Comparison of ENCODE assay signal across 8 mouse cellular contexts in genomic region chr7:27650949-27651348, GRCm38 (mm10). TPM values are rescaled to one million over a fixed set of nuclear protein-coding genes. Genes with fewer than 3 reads are reported as not detected.
DNase-seq lines count a peak whose midpoint lies in the region; ATAC-seq and TF ChIP-seq lines count a peak whose summit lies in the region.

No protein-coding gene starts in this region.

- TF ChIP-seq EP300 in heart, postnatal 0 days (IDR thresholded peaks at IDR 0.05; ENCODE audit: low read depth), result no peak

- H3K4me3 ChIP-seq in forebrain, embryonic 10.5 days, result peak overlapping the region; percentile 40
- H3K4me3 ChIP-seq in heart, postnatal 0 days (ENCODE audit: low read depth, low read length), result no peak overlapping the region
- H3K4me3 ChIP-seq in lung, embryonic 16.5 days (ENCODE audit: low read length), result no peak overlapping the region

- 0 out of 2 replicates have a peak, but pooled peaks cover 4% of the 10 kb centered on the region for H3K9me3 ChIP-seq in forebrain, embryonic 10.5 days
- H3K9me3 ChIP-seq in heart, postnatal 0 days (replicated peaks; ENCODE audit: control insufficient read depth, low read length), result no peaks in the 10 kb centered on the region
- no peaks in the 10 kb centered on the region for H3K9me3 ChIP-seq in lung, embryonic 16.5 days (ENCODE audit: control insufficient read depth, low read length)

- peak; percentile 89 for DNase-seq in MEL-GATA-1-ER (ENCODE audit: extremely low read depth, low read depth)
- peak; percentile 93 for DNase-seq in brain, adult 2 months (ENCODE audit: low read depth, low spot score)
- peak; percentile 65 for DNase-seq in forebrain, embryonic 10.5 days (ENCODE audit: extremely low spot score, low spot score)
- peak; percentile 83 for DNase-seq in heart, postnatal 0 days (ENCODE audit: low spot score)
- peak; percentile 64 to 76 for DNase-seq in layer of hippocampus, adult 8-10 months (ENCODE audit: low spot score in 2 of 2)
- DNase-seq in right cerebral cortex, postnatal 14 days, result peak; percentile 82
- peak; percentile 28 for DNase-seq in yolk sac, embryonic 10.5 days (ENCODE audit: low spot score)

- peaks cover 18% of the 10 kb centered on the region for H3K4me1 ChIP-seq in forebrain, embryonic 10.5 days
- no peaks in the 10 kb centered on the region for H3K4me1 ChIP-seq in heart, postnatal 0 days (ENCODE audit: control insufficient read depth, insufficient read depth)
- peaks cover 6% of the 10 kb centered on the region; the same call in 1 of the 2 replicates for H3K4me1 ChIP-seq in lung, embryonic 16.5 days (replicated peaks; ENCODE audit: control insufficient read depth, insufficient read depth, low read length)

- WGBS in forebrain, embryonic 10.5 days, result 7% methylated on average over 10 of the region's 10 CpGs
- WGBS in heart, postnatal 0 days, result 3% methylated on average over 10 of the region's 10 CpGs
- 6% methylated on average over 10 of the region's 10 CpGs for WGBS in lung, embryonic 16.5 days

- peaks cover 2% of the 10 kb centered on the region for H3K36me3 ChIP-seq in forebrain, embryonic 10.5 days (replicated peaks)
- H3K36me3 ChIP-seq in heart, postnatal 0 days (replicated peaks; ENCODE audit: control insufficient read depth, insufficient read depth, low read length), result no peaks in the 10 kb centered on the region
- H3K36me3 ChIP-seq in lung, embryonic 16.5 days (ENCODE audit: control insufficient read depth, insufficient read depth, low read length), result no peaks in the 10 kb centered on the region

- ATAC-seq in heart, postnatal 0 days (ENCODE audit: insufficient read depth, low read depth), result peak; percentile 59; the same call in 1 of the 2 replicates
- ATAC-seq in lung, embryonic 16.5 days (ENCODE audit: low read depth), result peak; percentile 41; the same call in 1 of the 2 replicates

- peak overlapping the region; percentile 32; the same call in 1 of the 2 replicates for H3K27ac ChIP-seq in forebrain, embryonic 10.5 days
- H3K27ac ChIP-seq in heart, postnatal 0 days (ENCODE audit: low read depth), result no peak overlapping the region
- no peak overlapping the region for H3K27ac ChIP-seq in lung, embryonic 16.5 days (ENCODE audit: low read length)

- peak; percentile 70 for TF ChIP-seq CTCF in heart, postnatal 0 days (IDR thresholded peaks at IDR 0.05; ENCODE audit: low read depth)

- H3K27me3 ChIP-seq in forebrain, embryonic 10.5 days (ENCODE audit: poor library complexity, severe bottlenecking), result peaks cover 43% of the 10 kb centered on the region
- peaks cover 47% of the 10 kb centered on the region for H3K27me3 ChIP-seq in heart, postnatal 0 days (ENCODE audit: control insufficient read depth, insufficient read depth, low read length)
- peaks cover 36% of the 10 kb centered on the region for H3K27me3 ChIP-seq in lung, embryonic 16.5 days (ENCODE audit: control insufficient read depth, insufficient read depth, low read depth, low read length)

- no peak overlapping the region for H3K9ac ChIP-seq in heart, postnatal 0 days (replicated peaks; ENCODE audit: low read depth, low read length)
- H3K9ac ChIP-seq in lung, embryonic 16.5 days (ENCODE audit: low read length), result no peak overlapping the region

- 0 out of 2 replicates have a peak overlapping the region, but pooled peaks have one; percentile 25 for H3K4me2 ChIP-seq in heart, postnatal 0 days (ENCODE audit: low read depth, low read length)
- peak overlapping the region; percentile 29; the same call in 1 of the 2 replicates for H3K4me2 ChIP-seq in lung, embryonic 16.5 days (ENCODE audit: low read depth, low read length)

RNA-seq across cellular contexts. Expression of gene Ttc9b, which starts 2.8 kb away (rescaled TPM):
- 2.8 and 3.7 TPM in 2 replicates for polyA plus RNA-seq in forebrain, embryonic 10.5 days (2016; fragmentation: Nextera tagmentation; extraction: Ambion mirVana)
- not detected in 2 replicates for total RNA-seq in heart, postnatal 0 days (2014; rRNA removed; ENCODE audit: low replicate concordance)
- polyA plus RNA-seq in heart, postnatal 0 days (2015; fragmentation: Nextera tagmentation; extraction: Ambion mirVana), result not detected in 2 replicates
- 10 to 100 TPM; 37.0 to 42.0 (median 41.1) TPM for total RNA-seq in layer of hippocampus, adult 8-10 months (2022)
- polyA plus RNA-seq in lung, embryonic 16.5 days (2015; fragmentation: Nextera tagmentation; extraction: Ambion mirVana), result 0.29 and 0.40 TPM in 2 replicates

RNA-seq across cellular contexts. Expression of gene Map3k10, which starts 23.4 kb away (rescaled TPM):
- polyA plus RNA-seq in forebrain, embryonic 10.5 days (2016; fragmentation: Nextera tagmentation; extraction: Ambion mirVana), result 7.9 and 8.3 TPM in 2 replicates
- total RNA-seq in heart, postnatal 0 days (2014; rRNA removed; ENCODE audit: low replicate concordance), result 18.4 and 23.2 TPM in 2 replicates
- polyA plus RNA-seq in heart, postnatal 0 days (2015; fragmentation: Nextera tagmentation; extraction: Ambion mirVana), result 2.5 and 3.0 TPM in 2 replicates
- total RNA-seq in layer of hippocampus, adult 8-10 months (2022), result 100 to 1,000 TPM; 140 to 155 (median 146) TPM
- 4.6 and 5.0 TPM in 2 replicates for polyA plus RNA-seq in lung, embryonic 16.5 days (2015; fragmentation: Nextera tagmentation; extraction: Ambion mirVana)

RNA-seq across cellular contexts. Expression of gene Zfp607b, which starts 38.2 kb away (rescaled TPM):
- polyA plus RNA-seq in forebrain, embryonic 10.5 days (2016; fragmentation: Nextera tagmentation; extraction: Ambion mirVana), result 6.7 and 7.6 TPM in 2 replicates
- total RNA-seq in heart, postnatal 0 days (2014; rRNA removed; ENCODE audit: low replicate concordance), result 1.4 and 2.5 TPM in 2 replicates
- polyA plus RNA-seq in heart, postnatal 0 days (2015; fragmentation: Nextera tagmentation; extraction: Ambion mirVana), result 2.1 and 2.4 TPM in 2 replicates
- 10 to 100 TPM in 2 of 4 experiments, 1 to 10 TPM in 2; 9.6 to 13.5 (median 10.5) TPM for total RNA-seq in layer of hippocampus, adult 8-10 months (2022)
- polyA plus RNA-seq in lung, embryonic 16.5 days (2015; fragmentation: Nextera tagmentation; extraction: Ambion mirVana), result 4.4 and 6.4 TPM in 2 replicates

RNA-seq across cellular contexts. Expression of gene Akt2, which starts 59.6 kb away (rescaled TPM):
- 73.3 and 78.8 TPM in 2 replicates for polyA plus RNA-seq in forebrain, embryonic 10.5 days (2016; fragmentation: Nextera tagmentation; extraction: Ambion mirVana)
- total RNA-seq in heart, postnatal 0 days (2014; rRNA removed; ENCODE audit: low replicate concordance), result 129 and 138 TPM in 2 replicates
- 74.0 and 80.5 TPM in 2 replicates for polyA plus RNA-seq in heart, postnatal 0 days (2015; fragmentation: Nextera tagmentation; extraction: Ambion mirVana)
- total RNA-seq in layer of hippocampus, adult 8-10 months (2022), result 100 to 1,000 TPM in 2 of 4 experiments, 10 to 100 TPM in 2; 72.2 to 109 (median 97.5) TPM
- 89.4 and 93.0 TPM in 2 replicates for polyA plus RNA-seq in lung, embryonic 16.5 days (2015; fragmentation: Nextera tagmentation; extraction: Ambion mirVana)

Comparison
In these comparisons a context has a peak if more than half of its experiments do, and no peak if none do; other contexts are left out.
1. DNase-seq: peak in every context shown above with its lines; median percentile 93 in brain, adult 2 months; 89 in MEL-GATA-1-ER; 83 in heart, postnatal 0 days; 82 in right cerebral cortex, postnatal 14 days; 70 in layer of hippocampus, adult 8-10 months; 65 in forebrain, embryonic 10.5 days; 28 in yolk sac, embryonic 10.5 days.